In genomic region chr8:72752289-72752688, GRCm38 (mm10) we compare ENCODE assay signal across 19 mouse cellular contexts. TPM values are rescaled to one million over a fixed set of nuclear protein-coding genes. Genes with fewer than 3 reads are reported as not detected.
DNase-seq lines count a peak whose midpoint lies in the region; ATAC-seq and TF ChIP-seq lines count a peak whose summit lies in the region.
"Had no signal": no experiment of that assay in that cellular context is flagged by ENCODE, and none has a peak within 500 bp of the region (broad histone marks: within the 10 kb centered on the region; RNA-seq: fewer than 3 reads in every experiment).

No protein-coding gene starts in this region.

- intact Hi-C loops in left cerebral cortex, adult 2 months (cut with DNase I): no loop called here
- intact Hi-C loops in left cerebral cortex, postnatal 14 days (cut with DNase I): no loop called here

- no peaks in the 10 kb centered on the region for H3K4me1 ChIP-seq in intestine, embryonic 14.5 days (replicated peaks; ENCODE audit: control insufficient read depth, insufficient read depth, low read length)
- no peaks in the 10 kb centered on the region for H3K4me1 ChIP-seq in intestine, embryonic 16.5 days (ENCODE audit: control insufficient read depth, insufficient read depth, low read length)
- H3K4me1 ChIP-seq: embryonic facial prominence, embryonic 13.5 days; heart, embryonic 12.5 days; hindbrain, embryonic 12.5 days; liver, embryonic 13.5 days; neural tube, embryonic 12.5 days had no signal

- H3K9me3 ChIP-seq in intestine, embryonic 14.5 days (ENCODE audit: control insufficient read depth, low read length): no peaks in the 10 kb centered on the region
- no peaks in the 10 kb centered on the region for H3K9me3 ChIP-seq in intestine, embryonic 16.5 days (ENCODE audit: control insufficient read depth, low read length)
- H3K9me3 ChIP-seq: embryonic facial prominence, embryonic 13.5 days; heart, embryonic 12.5 days; hindbrain, embryonic 12.5 days; liver, embryonic 13.5 days; neural tube, embryonic 12.5 days had no signal

- H3K27me3 ChIP-seq in intestine, embryonic 14.5 days (replicated peaks; ENCODE audit: control insufficient read depth, insufficient read depth, low read length): no peaks in the 10 kb centered on the region
- H3K27me3 ChIP-seq in intestine, embryonic 16.5 days (replicated peaks; ENCODE audit: control insufficient read depth, insufficient read depth, low read length): no peaks in the 10 kb centered on the region
- H3K27me3 ChIP-seq: CH12.LX; embryonic facial prominence, embryonic 13.5 days; heart, embryonic 12.5 days; hindbrain, embryonic 12.5 days; liver, embryonic 13.5 days; neural tube, embryonic 12.5 days had no signal

- TF ChIP-seq CTCF in left cerebral cortex, adult 2 months (IDR thresholded peaks at IDR 0.05): no peak

- H3K27ac ChIP-seq in intestine, embryonic 14.5 days (ENCODE audit: low read depth): no peak overlapping the region
- H3K27ac ChIP-seq in intestine, embryonic 16.5 days (ENCODE audit: low read length): no peak overlapping the region
- no peak overlapping the region for H3K27ac ChIP-seq in left cerebral cortex, adult 2 months
- H3K27ac ChIP-seq: embryonic facial prominence, embryonic 13.5 days; hindbrain, embryonic 12.5 days; liver, embryonic 13.5 days; neural tube, embryonic 12.5 days had no signal

- ATAC-seq in intestine, embryonic 14.5 days (replicated peaks; ENCODE audit: low FRiP score, low TSS enrichment, low read depth): no peak
- no peak for ATAC-seq in intestine, embryonic 16.5 days
- ATAC-seq: activated CD4-positive, CD25-positive, alpha-beta regulatory T cell, adult 4 months; forebrain, embryonic 14.5 days; midbrain, embryonic 16.5 days had no signal

- H3K4me2 ChIP-seq in intestine, embryonic 14.5 days (ENCODE audit: low read length): no peak overlapping the region
- no peak overlapping the region for H3K4me2 ChIP-seq in intestine, embryonic 16.5 days (ENCODE audit: low read depth, low read length)
- H3K4me2 ChIP-seq: embryonic facial prominence, embryonic 13.5 days; heart, embryonic 12.5 days; hindbrain, embryonic 12.5 days; liver, embryonic 13.5 days; neural tube, embryonic 12.5 days had no signal

- 86% methylated on average over 3 of the region's 3 CpGs for WGBS in intestine, embryonic 14.5 days
- WGBS in intestine, embryonic 16.5 days: 80% methylated on average over 3 of the region's 3 CpGs

- peaks cover 94% of the 10 kb centered on the region for H3K36me3 ChIP-seq in intestine, embryonic 14.5 days (ENCODE audit: control insufficient read depth, insufficient read depth, low read length)
- H3K36me3 ChIP-seq in intestine, embryonic 16.5 days (ENCODE audit: control insufficient read depth, insufficient read depth, low read length): peaks cover 35% of the 10 kb centered on the region

- H3K4me3 ChIP-seq in intestine, embryonic 14.5 days (ENCODE audit: low read depth, low read length): no peak overlapping the region
- no peak overlapping the region for H3K4me3 ChIP-seq in intestine, embryonic 16.5 days (ENCODE audit: low read length)
- no peak overlapping the region for H3K4me3 ChIP-seq in left cerebral cortex, adult 2 months
- H3K4me3 ChIP-seq: embryonic facial prominence, embryonic 13.5 days; heart, embryonic 12.5 days; hindbrain, embryonic 12.5 days; liver, embryonic 13.5 days; neural tube, embryonic 12.5 days had no signal

- H3K9ac ChIP-seq in intestine, embryonic 14.5 days (ENCODE audit: low read length): no peak overlapping the region
- no peak overlapping the region for H3K9ac ChIP-seq in intestine, embryonic 16.5 days (ENCODE audit: low read depth, low read length)
- H3K9ac ChIP-seq: embryonic facial prominence, embryonic 13.5 days; heart, embryonic 12.5 days; hindbrain, embryonic 12.5 days; liver, embryonic 13.5 days; neural tube, embryonic 12.5 days had no signal

- peak; percentile 1 to 11 for DNase-seq in adrenal gland, adult 18-20 months (ENCODE audit: low spot score in 2 of 2)
- DNase-seq in adrenal gland, adult 8-10 months: no peak
- DNase-seq in intestine, embryonic 14.5 days (ENCODE audit: low spot score): peak; percentile 20
- DNase-seq in left cerebral cortex, adult 2 months (ENCODE audit: extremely low spot score in 1 of 2, low spot score in 2 of 2): peak; percentile 5 to 8
- no peak for DNase-seq in left cerebral cortex, postnatal 14 days (ENCODE audit: low spot score in 2 of 2)
- peak; percentile 2 for DNase-seq in right cerebral cortex, postnatal 4 days
- DNase-seq in right cerebral cortex, postnatal 14 days: no peak
- DNase-seq: cerebellum, adult 11 months; liver, embryonic 13.5 days; thymus, adult 18-20 months had no signal

RNA-seq across cellular contexts. Expression of gene F2rl3, which starts 9.4 kb away (rescaled TPM):
- under 1 TPM; 0.67 to 0.99 TPM for total RNA-seq in adrenal gland, adult 18-20 months (2021)
- total RNA-seq in adrenal gland, adult 8-10 months (2022): 1 to 10 TPM in 3 of 4 experiments, under 1 TPM in 1; 0.84 to 2.8 (median 2.1) TPM
- polyA plus RNA-seq in intestine, embryonic 14.5 days (2014; fragmentation: Nextera tagmentation; extraction: Ambion mirVana): 5.0 and 5.8 TPM in 2 replicates
- polyA plus RNA-seq in intestine, embryonic 16.5 days (2015; fragmentation: Nextera tagmentation; extraction: Ambion mirVana): 3.9 and 4.7 TPM in 2 replicates
- not detected for total RNA-seq in left cerebral cortex, adult 2 months (2021)
- not detected for total RNA-seq in left cerebral cortex, postnatal 14 days (2021)

RNA-seq across cellular contexts. Expression of gene Sin3b, which starts 29.2 kb away (rescaled TPM):
- 100 to 1,000 TPM; 121 to 288 TPM for total RNA-seq in adrenal gland, adult 18-20 months (2021)
- 100 to 1,000 TPM; 123 to 288 (median 207) TPM for total RNA-seq in adrenal gland, adult 8-10 months (2022)
- 175 and 191 TPM in 2 replicates for polyA plus RNA-seq in intestine, embryonic 14.5 days (2014; fragmentation: Nextera tagmentation; extraction: Ambion mirVana)
- 130 and 141 TPM in 2 replicates for polyA plus RNA-seq in intestine, embryonic 16.5 days (2015; fragmentation: Nextera tagmentation; extraction: Ambion mirVana)
- total RNA-seq in left cerebral cortex, adult 2 months (2021): 100 to 1,000 TPM; 148 to 162 TPM
- total RNA-seq in left cerebral cortex, postnatal 14 days (2021): 100 to 1,000 TPM; 139 to 152 TPM

Comparison
In these comparisons a context has a peak if more than half of its experiments do, and no peak if none do; other contexts are left out.
1. DNase-seq: peak in adrenal gland, adult 18-20 months (2 of 2), intestine, embryonic 14.5 days (single experiment), left cerebral cortex, adult 2 months (2 of 2) and right cerebral cortex, postnatal 4 days (single experiment); none in adrenal gland, adult 8-10 months (single experiment), left cerebral cortex, postnatal 14 days (0 of 2) and right cerebral cortex, postnatal 14 days (single experiment).